Mouse (Mus musculus) adrenal gland, adult 10 weeks (tissue): ENCODE data around the gene Adipoq. TPM values are rescaled to one million over a fixed set of nuclear protein-coding genes. Genes with fewer than 3 reads are reported as not detected.

Experiments
- polyA plus RNA-seq: library from polyadenylated mRNA; stranded (reverse); fragments of 350-450 nt; fragmentation: Illumina TruSeq; extraction: RNeasy Lipid Tissue Mini Kit (QIAGEN cat#74804); gene quantifications from one replicate; pipeline ENCODE4 v1.2.3, GENCODE M21; 2014; ENCODE audit warnings: low read depth, low replicate concordance

The Adipoq gene
- 319 TPM for polyA plus RNA-seq

DNA sequence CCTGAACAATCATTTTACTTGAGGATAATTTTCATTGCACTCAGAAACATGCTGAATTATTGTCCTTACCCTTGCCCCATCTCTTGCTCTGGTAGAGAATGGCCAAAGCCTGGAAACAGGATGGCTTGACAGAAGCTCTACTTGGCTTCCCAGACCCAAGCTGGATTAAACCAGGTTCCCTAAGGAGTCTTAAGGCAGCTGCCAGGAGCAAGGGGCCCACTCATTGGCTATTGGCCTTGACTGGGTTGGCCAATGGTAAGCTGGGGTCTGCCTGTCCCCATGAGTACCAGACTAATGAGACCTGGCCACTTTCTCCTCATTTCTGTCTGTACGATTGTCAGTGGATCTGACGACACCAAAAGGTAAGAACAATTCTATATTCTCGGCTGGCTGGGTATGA is at the start of gene Adipoq:
Gene Adipoq (plus strand): TSS at position 257 of the 400 bp plus-strand sequence.

DNA sequence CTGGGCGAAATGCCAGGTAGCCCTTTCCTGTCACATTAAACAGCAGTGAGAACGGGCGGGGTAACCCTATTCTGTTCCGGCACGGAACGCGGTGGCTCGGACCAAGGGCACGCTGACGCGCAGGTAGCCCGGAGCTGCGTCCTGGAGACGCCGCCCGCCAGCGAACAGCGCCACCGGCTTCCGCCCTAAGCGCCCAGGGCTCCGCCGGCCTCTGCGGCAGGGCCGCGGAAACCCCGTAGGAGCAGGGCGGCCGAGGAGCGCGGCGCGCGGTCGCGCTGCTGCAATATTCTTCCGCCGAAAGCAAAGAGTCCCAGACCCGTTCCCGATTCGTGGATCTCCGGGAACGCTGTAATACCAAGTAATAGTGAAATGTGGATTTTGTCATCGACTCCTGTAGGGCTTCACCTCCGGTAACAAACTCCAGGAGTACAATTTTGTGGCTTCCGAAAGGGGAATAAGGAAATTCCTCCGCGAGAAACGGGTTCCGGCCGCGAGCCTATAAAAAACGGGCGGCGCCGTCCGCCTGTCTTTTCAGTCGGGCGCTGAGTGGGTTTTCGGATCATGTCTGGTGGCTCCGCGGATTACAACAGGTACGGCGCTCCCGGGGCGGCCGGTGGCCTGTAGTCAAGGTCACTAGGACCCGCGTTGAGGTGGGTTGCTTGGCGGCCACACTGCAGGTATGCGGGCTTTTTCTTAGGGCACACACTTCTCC is 38.9 kb upstream of the Adipoq start, which contains the start of gene Eif4a2:
Gene Eif4a2 (plus strand): TSS at position 214 of the 712 bp plus-strand sequence.

DNA sequence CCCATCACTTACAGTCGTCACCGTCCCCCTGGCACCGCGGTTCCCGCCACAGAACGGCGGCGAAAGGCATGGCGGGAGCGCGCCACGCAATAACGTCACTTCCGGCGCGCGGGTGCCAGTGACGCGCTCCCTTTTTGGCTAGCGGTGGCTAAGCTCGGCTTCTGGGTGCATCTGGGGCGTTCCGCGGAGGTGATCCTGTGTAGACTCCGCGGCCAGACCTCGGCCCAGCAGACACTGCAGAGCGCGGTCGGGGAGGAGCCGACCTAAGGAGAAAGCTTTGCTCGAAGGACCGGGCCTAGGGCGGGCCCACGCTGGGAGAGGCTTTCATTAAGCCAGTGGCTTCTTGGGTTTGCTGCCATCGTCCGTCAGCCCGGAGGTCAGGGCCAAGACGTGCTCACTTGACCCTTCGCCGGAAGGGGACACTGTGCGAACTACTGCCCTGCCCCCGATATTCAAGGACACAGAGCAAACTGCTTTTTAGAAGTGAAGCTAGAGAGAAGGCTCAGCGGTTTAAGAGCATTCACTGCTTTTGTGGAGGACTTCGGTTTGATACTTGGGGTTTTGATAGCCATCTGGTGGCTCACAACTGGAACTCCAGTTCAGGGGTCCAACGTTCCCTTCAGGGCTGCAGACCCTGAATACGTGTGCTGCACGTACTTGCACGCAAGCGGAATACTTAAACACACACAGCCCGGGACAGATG is 18.5 kb upstream of the Adipoq start, which contains the start of gene Rfc4:
Gene Rfc4 (minus strand): TSS at position 65 of the 703 bp plus-strand sequence.

Other genes with a start within 250 kb of the Adipoq start
- 34.1 TPM for gene Fetub, start 228.2 kb upstream of the Adipoq start, polyA plus RNA-seq
- gene Hrg, start 195.5 kb upstream of the Adipoq start, polyA plus RNA-seq, result not detected
- 7.7 TPM for gene Kng2, start 117.1 kb upstream of the Adipoq start, polyA plus RNA-seq
- gene Kng1, start 88.7 kb upstream of the Adipoq start, polyA plus RNA-seq, result not detected
- 1,932 TPM for gene Eif4a2, start 39.1 kb upstream of the Adipoq start, polyA plus RNA-seq
- 17.7 TPM for gene Rfc4, start 18.8 kb upstream of the Adipoq start, polyA plus RNA-seq
- gene St6gal1, start 78.2 kb downstream of the Adipoq start, polyA plus RNA-seq, result 38.5 TPM